In genomic region chr11:116666566-116666965, GRCm38 (mm10) we compare ENCODE assay signal across 24 mouse cellular contexts. TPM values are rescaled to one million over a fixed set of nuclear protein-coding genes. Genes with fewer than 3 reads are reported as not detected.
DNase-seq lines count a peak whose midpoint lies in the region; TF ChIP-seq lines count a peak whose summit lies in the region.
"Had no signal": no experiment of that assay in that cellular context is flagged by ENCODE, and none has a peak within 500 bp of the region (broad histone marks: within the 10 kb centered on the region; RNA-seq: fewer than 3 reads in every experiment).

No protein-coding gene starts in this region.

- H3K4me3 ChIP-seq in gastrocnemius, adult 2 months, result no peak overlapping the region
- H3K4me3 ChIP-seq in brown adipose tissue, adult 24 weeks (ENCODE audit: insufficient read depth, low read depth, low read length), result no peak overlapping the region
- H3K4me3 ChIP-seq: embryonic facial prominence, embryonic 15.5 days; forebrain, embryonic 12.5 days; heart, embryonic 13.5 days; hindbrain, embryonic 15.5 days; layer of hippocampus, adult 2 months; limb, embryonic 15.5 days; liver, embryonic 15.5 days; megakaryocyte, embryonic 14.5 days; midbrain, embryonic 15.5 days; neural tube, embryonic 15.5 days had no signal

- peak overlapping the region; percentile 43; the same call in 1 of the 2 replicates for H3K27ac ChIP-seq in gastrocnemius, adult 2 months
- peak overlapping the region; percentile 18; the same call in 1 of the 2 replicates for H3K27ac ChIP-seq in brown adipose tissue, adult 24 weeks (replicated peaks; ENCODE audit: low read depth, low read length)
- H3K27ac ChIP-seq: embryonic facial prominence, embryonic 15.5 days; forebrain, embryonic 12.5 days; heart, embryonic 13.5 days; hindbrain, embryonic 15.5 days; layer of hippocampus, adult 2 months; limb, embryonic 15.5 days; liver, embryonic 15.5 days; midbrain, embryonic 15.5 days; neural tube, embryonic 15.5 days had no signal

- no peaks in the 10 kb centered on the region for H3K4me1 ChIP-seq in brown adipose tissue, adult 24 weeks (ENCODE audit: control insufficient read depth, insufficient read depth, insufficient read length, low read length)

- intact Hi-C loops in gastrocnemius, adult 2 months (cut with DNase I), result no loop called here

- peak; percentile 21 for DNase-seq in gastrocnemius, adult 2 months
- no peak for DNase-seq in gastrocnemius, adult 8-10 months (ENCODE audit: low spot score in 2 of 2)
- peak; percentile 68 for DNase-seq in 3T3-L1 (ENCODE audit: low read depth, low spot score)
- DNase-seq in lung, postnatal 10 days, result peak; percentile 84
- DNase-seq in layer of hippocampus, adult 8-10 months (ENCODE audit: low spot score in 2 of 2), result no peak
- no peak for DNase-seq in cerebellum, adult 11 months
- no peak for DNase-seq in testis, postnatal 10 days (ENCODE audit: low spot score)
- DNase-seq: adrenal gland, adult 2 months; cerebellum, postnatal 36 days; heart, postnatal 4 days; kidney, postnatal 10 days; spleen, adult 18-20 months; thymus, adult 18-20 months had no signal

- no peak for TF ChIP-seq CTCF in gastrocnemius, adult 2 months (IDR thresholded peaks at IDR 0.05)

RNA-seq across cellular contexts. Expression of gene Cygb, which starts 12.5 kb away (rescaled TPM):
- total RNA-seq in gastrocnemius, adult 2 months (2021), result 10 to 100 TPM in 1 of 2 experiments, 1 to 10 TPM in 1; 9.6 to 14.7 TPM
- total RNA-seq in gastrocnemius, adult 8-10 months (2022), result 10 to 100 TPM in 2 of 4 experiments, 1 to 10 TPM in 2; 6.4 to 14.4 (median 10.1) TPM
- polyA plus RNA-seq in brown adipose tissue, adult 24 weeks (2012; ENCODE audit: insufficient read depth, insufficient read length, missing spikeins), result 13.4 and 18.7 TPM in 2 replicates
- total RNA-seq in layer of hippocampus, adult 8-10 months (2022), result 10 to 100 TPM; 57.2 to 76.1 (median 63.0) TPM

RNA-seq across cellular contexts. Expression of gene Prcd, which starts 13.2 kb away (rescaled TPM):
- 1 to 10 TPM in 1 of 2 experiments, not detected in 1; 1.0 TPM for total RNA-seq in gastrocnemius, adult 2 months (2021)
- total RNA-seq in gastrocnemius, adult 8-10 months (2022), result under 1 TPM in 2 of 4 experiments, not detected in 2; 0.29 to 0.51 TPM
- 1.5 TPM in 1 of 2 replicates, not detected in the other for polyA plus RNA-seq in brown adipose tissue, adult 24 weeks (2012; ENCODE audit: insufficient read depth, insufficient read length, missing spikeins)
- 1 to 10 TPM; 4.8 to 8.5 (median 5.8) TPM for total RNA-seq in layer of hippocampus, adult 8-10 months (2022)

RNA-seq across cellular contexts. Expression of gene Rhbdf2, which starts 39.7 kb away (rescaled TPM):
- total RNA-seq in gastrocnemius, adult 2 months (2021), result 10 to 100 TPM; 11.6 to 14.4 TPM
- total RNA-seq in gastrocnemius, adult 8-10 months (2022), result 10 to 100 TPM; 10.6 to 19.9 (median 11.2) TPM
- 4.4 and 8.2 TPM in 2 replicates for polyA plus RNA-seq in brown adipose tissue, adult 24 weeks (2012; ENCODE audit: insufficient read depth, insufficient read length, missing spikeins)
- 1 to 10 TPM; 1.1 to 2.5 (median 1.8) TPM for total RNA-seq in layer of hippocampus, adult 8-10 months (2022)

Comparison
In these comparisons a context has a peak if more than half of its experiments do, and no peak if none do; other contexts are left out.
1. DNase-seq: peak in gastrocnemius, adult 2 months (single experiment), 3T3-L1 (single experiment) and lung, postnatal 10 days (single experiment); none in gastrocnemius, adult 8-10 months (0 of 2), layer of hippocampus, adult 8-10 months (0 of 2), cerebellum, adult 11 months (single experiment) and testis, postnatal 10 days (single experiment).